Mouse (Mus musculus) lung, adult 10 weeks (tissue): ENCODE results near the gene Styx. TPM values are rescaled to one million over a fixed set of nuclear protein-coding genes. Genes with fewer than 3 reads are reported as not detected.

Experiments
- polyA plus RNA-seq: library from polyadenylated mRNA; stranded (reverse); fragments of 350-450 nt; fragmentation: Illumina TruSeq; extraction: RNeasy Lipid Tissue Mini Kit (QIAGEN cat#74804); gene quantifications from one replicate; pipeline ENCODE4 v1.2.3, GENCODE M21; 2014; ENCODE audit warnings: low read depth, low replicate concordance; ENCODE audit not compliant: insufficient read depth

Gene Styx
- polyA plus RNA-seq: 7.8 TPM

DNA sequence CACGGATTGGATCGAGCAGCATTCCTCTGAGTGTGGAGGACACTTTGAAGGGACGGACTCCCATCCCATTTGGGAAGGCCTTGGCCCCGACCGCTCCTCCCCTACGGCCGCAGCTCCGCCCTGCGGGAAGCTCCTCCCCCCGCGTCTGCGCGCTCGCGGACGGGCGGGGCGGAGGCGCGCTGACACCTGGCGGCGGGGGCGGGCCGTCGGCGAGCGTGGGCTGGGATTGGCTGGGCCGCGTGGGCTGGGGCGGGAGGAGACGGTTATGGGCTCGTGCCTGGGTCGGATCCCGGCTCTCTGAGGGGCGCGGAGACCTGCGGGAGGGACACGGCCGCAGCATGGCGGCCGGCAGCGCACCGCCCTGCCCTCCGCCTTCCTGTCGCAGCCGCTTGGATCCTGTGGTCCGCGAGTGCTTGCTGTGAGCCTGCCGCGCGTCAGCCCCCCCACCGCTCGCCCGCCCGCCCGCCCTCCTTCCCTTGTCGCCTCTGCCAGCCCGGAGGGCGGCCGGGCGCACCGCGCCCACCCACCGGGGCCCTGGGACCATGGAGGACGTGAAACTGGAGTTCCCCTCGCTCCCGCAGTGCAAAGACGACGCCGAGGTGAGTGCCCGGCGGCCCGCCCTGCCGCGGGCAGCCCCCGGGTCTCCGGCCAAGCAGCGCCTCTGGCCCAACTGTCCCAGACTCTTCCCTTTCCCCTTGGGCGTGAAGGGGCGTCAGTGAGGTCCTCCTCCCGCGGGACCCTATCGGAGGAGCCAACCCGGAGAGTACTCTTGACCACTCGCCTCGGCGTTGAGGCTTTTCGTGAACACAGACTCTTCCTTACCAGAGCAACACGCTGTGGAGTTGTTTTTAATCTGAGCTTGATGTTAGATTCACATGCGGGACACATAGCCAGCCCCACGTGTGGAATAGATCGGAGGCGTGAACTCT lies at the start of gene Styx:
TSS of gene Styx (plus strand) at position 163 of the 929 bp plus-strand sequence.

DNA sequence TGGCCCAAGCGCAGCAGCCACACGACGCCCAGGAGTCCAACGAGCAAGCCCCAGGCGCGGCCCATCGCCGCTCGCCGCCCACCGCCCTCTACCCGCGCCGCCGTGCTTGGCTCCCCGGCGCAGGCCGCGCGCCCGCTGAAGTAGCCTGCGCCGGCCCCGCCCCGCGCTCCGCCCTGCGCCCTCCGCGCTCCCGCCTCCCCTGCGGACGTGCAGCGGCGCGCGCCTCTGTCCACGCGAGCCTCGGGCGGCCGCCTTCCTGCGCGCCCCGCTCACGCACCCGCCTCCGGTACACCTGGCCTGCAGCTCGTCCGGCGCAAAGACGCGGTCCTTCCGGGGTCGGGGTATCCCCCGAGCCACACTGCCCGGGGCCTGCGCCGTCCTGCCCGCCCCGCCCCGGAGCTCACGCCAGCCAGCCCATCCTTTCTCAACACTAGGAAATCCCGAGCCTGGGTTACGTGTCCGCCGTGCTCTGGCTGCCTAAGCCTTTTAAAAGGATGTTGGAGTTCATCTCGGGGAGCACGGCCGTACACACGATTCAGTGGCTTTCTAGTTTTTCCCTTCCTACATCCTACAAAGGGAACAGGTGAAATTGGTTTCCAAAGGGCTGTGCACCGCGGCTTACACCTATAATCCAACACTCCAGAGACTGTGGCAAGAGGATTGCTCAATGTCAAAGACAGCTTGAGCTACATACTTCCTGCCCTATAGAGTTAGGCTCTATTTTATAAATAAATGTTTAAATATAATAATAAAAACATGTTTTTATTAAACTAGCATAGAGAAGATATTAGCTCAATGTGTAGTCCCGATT lies 32.3 kb upstream of the Styx start, which contains the start of gene Ero1l:
TSS of gene Ero1l (minus strand) at position 346 of the 811 bp plus-strand sequence.

DNA sequence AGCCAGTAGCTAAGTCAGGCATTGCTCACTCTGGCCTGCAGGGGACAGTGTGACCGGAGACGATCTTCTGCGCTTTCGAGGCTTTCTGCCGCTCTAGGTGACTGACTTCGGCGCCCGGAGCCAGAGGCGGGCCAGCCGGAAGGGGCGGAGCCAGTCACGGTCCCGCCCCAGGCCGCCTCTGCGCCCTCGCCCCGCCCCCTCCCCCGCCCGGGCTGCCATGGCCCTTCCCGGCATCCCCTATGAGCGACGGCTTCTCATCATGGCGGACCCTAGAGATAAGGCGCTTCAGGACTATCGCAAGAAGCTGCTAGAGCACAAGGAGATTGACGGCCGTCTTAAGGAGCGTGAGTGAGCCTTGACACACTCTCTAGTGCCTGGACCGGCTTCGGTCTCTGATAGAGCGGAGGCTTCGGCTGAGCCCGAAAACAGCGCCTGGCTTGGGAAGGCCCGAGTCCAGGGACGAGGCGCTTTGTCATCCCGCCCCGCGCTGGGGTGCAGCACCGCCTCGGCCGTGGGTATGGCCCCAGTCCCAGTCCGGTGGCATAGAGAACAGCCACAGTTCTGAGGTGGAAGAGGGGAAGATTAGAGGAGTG lies 21.2 kb upstream of the Styx start, which contains the start of gene Psmc6:
TSS of gene Psmc6 (plus strand) at position 200 of the 593 bp plus-strand sequence.

DNA sequence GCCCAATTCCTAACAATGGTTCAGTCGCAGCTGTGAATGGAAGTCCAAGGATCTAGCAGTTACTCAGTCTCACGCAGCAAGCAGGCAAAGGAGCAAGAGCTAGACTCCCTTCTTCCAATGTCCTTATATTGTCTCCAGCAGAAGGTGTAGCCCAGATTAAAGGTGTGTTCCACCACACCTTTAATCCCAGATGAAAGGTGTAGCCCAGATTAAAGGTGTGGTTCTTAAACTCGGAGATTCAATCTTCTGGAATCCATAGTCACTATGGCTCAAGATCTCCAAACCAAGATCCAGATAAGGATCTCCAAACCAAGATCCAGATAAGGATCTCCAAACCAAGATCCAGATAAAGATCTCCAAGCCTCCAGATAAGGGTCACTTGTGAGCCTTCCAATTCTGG lies 53.9 kb downstream of the Styx start, which contains the start of gene Gnpnat1:
TSS of gene Gnpnat1 (minus strand) at position 101 of the 400 bp plus-strand sequence.

Other genes starting within 250 kb of the Styx start
- 0.59 TPM for gene Gpr137c, start 131.4 kb upstream of the Styx start, polyA plus RNA-seq
- gene Txndc16, start 130.8 kb upstream of the Styx start, polyA plus RNA-seq: 9.2 TPM
- 17.1 TPM for gene Ero1l, start 32.3 kb upstream of the Styx start, polyA plus RNA-seq
- gene Psmc6, start 21.3 kb upstream of the Styx start, polyA plus RNA-seq: 78.4 TPM
- 18.4 TPM for gene Gnpnat1, start 53.8 kb downstream of the Styx start, polyA plus RNA-seq
- gene Fermt2, start 179.0 kb downstream of the Styx start, polyA plus RNA-seq: 115 TPM